Mouse (Mus musculus): Measurements from ENCODE around the gene Camk1. TPM values are rescaled to one million over a fixed set of nuclear protein-coding genes. Genes with fewer than 3 reads are reported as not detected.
A peak's percentile ranks its signal among the peaks of the same experiment; 100 is the strongest.

Camk1 gene
- polyA plus RNA-seq, 1 experiment from 2014 or later, result 65.4 TPM

DNA sequence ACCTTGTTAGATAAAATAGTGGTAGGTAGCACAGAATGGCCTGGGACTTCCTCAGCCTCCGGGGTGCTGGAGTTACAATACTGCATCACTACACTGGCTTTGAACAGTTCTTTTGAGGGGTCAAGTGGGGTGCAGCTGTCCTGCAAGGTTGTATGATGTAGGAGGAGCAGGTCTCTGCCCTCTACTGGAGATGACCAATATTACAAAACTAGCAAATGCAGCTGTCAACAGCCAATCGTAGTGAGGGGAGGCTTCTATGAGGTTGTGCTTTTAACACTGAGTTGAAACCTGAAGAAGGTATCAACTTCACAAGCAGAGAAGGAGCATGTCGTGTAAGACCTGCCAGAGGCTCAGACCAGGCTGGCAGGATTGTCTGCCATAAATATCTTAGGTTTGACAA, 41.5 kb downstream of the Camk1 start:
- Histone ChIP-seq H3K36me3 (ENCODE audit: control insufficient read depth, insufficient read depth, low read length) (no peaks in the 10 kb centered on the region), H3K27ac (ENCODE audit: low read depth, low read length) (no peak overlapping the region), H3K4me3 (ENCODE audit: low read depth, low read length) (no peak overlapping the region), H3K4me1 (ENCODE audit: control insufficient read depth, insufficient read depth, low read length) (peaks cover 4% of the 10 kb centered on the region), H3K27me3 (ENCODE audit: control insufficient read depth, insufficient read depth, low read length) (no peaks in the 10 kb centered on the region), H3K9ac (ENCODE audit: low read length) (no peak overlapping the region), H3K9me3 (ENCODE audit: control insufficient read depth, low read length) (no peaks in the 10 kb centered on the region), H3K4me2 (no peak overlapping the region)
- ATAC-seq (ENCODE audit: low FRiP score) (no peak), DNase-seq (ENCODE audit: low spot score, missing footprints) (no peak)
- 31% methylated on average over 3 of the region's 3 CpGs for WGBS

DNA sequence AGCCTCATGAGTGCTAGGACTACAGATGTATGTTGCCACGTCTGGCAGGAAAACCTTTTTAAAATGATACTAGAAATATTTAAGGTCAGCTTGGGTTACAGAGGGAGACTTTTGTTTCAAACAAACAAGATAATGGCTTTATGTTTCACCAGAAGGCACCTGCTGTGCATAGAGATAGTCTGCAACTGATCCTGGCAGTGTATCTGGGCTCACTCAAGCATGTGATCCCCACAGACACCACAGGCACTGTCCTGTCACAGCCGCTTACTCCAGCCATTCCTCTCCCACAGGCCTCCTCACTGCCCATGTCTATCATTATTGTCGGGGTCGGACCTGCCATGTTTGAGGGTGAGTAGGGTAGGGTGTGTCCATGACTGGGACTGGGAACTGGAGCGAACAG, 42.4 kb downstream of the Camk1 start:
- Histone ChIP-seq H3K4me3 (ENCODE audit: low read depth, low read length) (no peak overlapping the region), H3K36me3 (ENCODE audit: control insufficient read depth, insufficient read depth, low read length) (no peaks in the 10 kb centered on the region), H3K27me3 (ENCODE audit: control insufficient read depth, insufficient read depth, low read length) (no peaks in the 10 kb centered on the region), H3K27ac (ENCODE audit: low read depth, low read length) (no peak overlapping the region), H3K9me3 (ENCODE audit: control insufficient read depth, low read length) (no peaks in the 10 kb centered on the region), H3K4me1 (ENCODE audit: control insufficient read depth, insufficient read depth, low read length) (peaks cover 4% of the 10 kb centered on the region), H3K4me2 (no peak overlapping the region), H3K9ac (ENCODE audit: low read length) (no peak overlapping the region)
- ATAC-seq (ENCODE audit: low FRiP score) (no peak), DNase-seq (ENCODE audit: low spot score, missing footprints) (no peak)
- 80% methylated on average over 5 of the region's 5 CpGs for WGBS

DNA sequence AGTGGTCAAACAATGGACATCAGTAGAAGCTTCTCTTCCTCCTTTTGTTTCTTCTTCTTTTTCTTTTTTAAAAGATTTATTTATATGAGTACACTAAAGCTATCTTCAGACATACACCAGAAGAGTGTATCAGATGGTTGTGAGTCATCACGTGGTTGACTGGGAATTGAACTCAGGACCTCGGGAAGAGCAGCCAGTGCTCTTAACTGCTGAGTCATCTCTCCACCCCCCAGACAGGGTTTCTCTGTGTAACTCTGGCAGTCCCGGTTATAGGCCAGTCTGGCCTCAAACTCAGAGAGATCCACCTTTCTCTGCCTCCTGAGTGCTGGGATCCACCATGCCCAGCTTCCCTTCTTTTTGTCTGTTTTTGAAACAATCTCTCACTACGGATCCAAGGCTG, 47.1 kb downstream of the Camk1 start:
- Histone ChIP-seq H3K27ac (ENCODE audit: low read depth, low read length) (no peak overlapping the region), H3K4me3 (ENCODE audit: low read depth, low read length) (no peak overlapping the region), H3K36me3 (ENCODE audit: control insufficient read depth, insufficient read depth, low read length) (no peaks in the 10 kb centered on the region), H3K9me3 (ENCODE audit: control insufficient read depth, low read length) (no peaks in the 10 kb centered on the region), H3K4me1 (ENCODE audit: control insufficient read depth, insufficient read depth, low read length) (no peaks in the 10 kb centered on the region), H3K27me3 (ENCODE audit: control insufficient read depth, insufficient read depth, low read length) (no peaks in the 10 kb centered on the region), H3K9ac (ENCODE audit: low read length) (no peak overlapping the region), H3K4me2 (no peak overlapping the region)
- no peak for DNase-seq (ENCODE audit: low spot score, missing footprints)
- no peak for ATAC-seq (ENCODE audit: low FRiP score)
- WGBS, result 78% methylated on average over 4 of the region's 4 CpGs

DNA sequence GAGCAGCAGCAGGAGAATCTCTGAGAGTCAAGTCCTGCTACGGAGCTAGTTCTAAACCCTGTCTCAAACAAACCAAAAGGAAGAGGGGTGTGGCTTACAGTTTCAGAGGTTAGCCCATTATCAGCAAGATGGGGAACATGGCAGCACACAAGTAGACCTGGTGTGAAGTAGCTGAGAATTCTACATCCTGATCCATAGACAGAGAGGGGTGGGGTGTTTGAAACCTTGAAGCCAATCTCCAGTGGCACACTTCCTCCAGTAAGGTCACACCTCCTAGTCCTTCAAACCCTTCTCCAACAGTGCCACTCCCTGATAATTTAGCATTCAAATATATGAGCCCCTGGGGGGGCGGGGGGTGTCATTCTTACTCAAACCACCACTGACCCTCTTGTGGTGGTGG, 47.7 kb downstream of the Camk1 start:
- H3K27me3 ChIP-seq (ENCODE audit: control insufficient read depth, insufficient read depth, low read length), result no peaks in the 10 kb centered on the region
- DNase-seq (ENCODE audit: low spot score, missing footprints) (no peak), ATAC-seq (ENCODE audit: low FRiP score) (no peak)
- H3K4me1 ChIP-seq (ENCODE audit: control insufficient read depth, insufficient read depth, low read length), result no peaks in the 10 kb centered on the region
- H3K9ac ChIP-seq (ENCODE audit: low read length), result no peak overlapping the region
- no peaks in the 10 kb centered on the region for H3K9me3 ChIP-seq (ENCODE audit: control insufficient read depth, low read length)
- no peak overlapping the region for H3K27ac ChIP-seq (ENCODE audit: low read depth, low read length)
- no peaks in the 10 kb centered on the region for H3K36me3 ChIP-seq (ENCODE audit: control insufficient read depth, insufficient read depth, low read length)
- no peak overlapping the region for H3K4me3 ChIP-seq (ENCODE audit: low read depth, low read length)
- 87% methylated on average over 2 of the region's 2 CpGs for WGBS
- H3K4me2 ChIP-seq, result no peak overlapping the region

DNA sequence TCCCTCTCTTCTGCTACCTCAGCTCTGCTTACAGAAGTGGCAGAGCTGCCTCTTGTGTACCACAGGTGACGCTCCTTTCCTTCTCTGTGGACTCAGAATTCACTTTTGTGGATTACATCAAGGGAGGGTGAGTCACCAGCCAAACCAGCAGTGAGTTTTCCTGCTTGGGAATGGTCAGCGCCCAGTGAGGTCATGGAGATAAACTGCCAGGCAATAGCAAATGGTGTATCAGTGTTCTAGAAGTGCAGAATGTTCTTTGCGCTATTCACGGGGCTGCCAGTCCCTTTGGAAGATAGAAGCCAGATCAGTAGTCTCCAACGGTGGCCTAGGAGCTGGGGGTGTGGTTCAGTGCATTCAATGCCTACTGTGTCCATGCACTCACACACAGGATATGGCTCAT, 50.8 kb downstream of the Camk1 start:
- no peaks in the 10 kb centered on the region for H3K4me1 ChIP-seq (ENCODE audit: control insufficient read depth, insufficient read depth, low read length)
- DNase-seq (ENCODE audit: low spot score, missing footprints) (no peak), ATAC-seq (ENCODE audit: low FRiP score) (no peak)
- no peaks in the 10 kb centered on the region for H3K9me3 ChIP-seq (ENCODE audit: control insufficient read depth, low read length)
- no peaks in the 10 kb centered on the region for H3K36me3 ChIP-seq (ENCODE audit: control insufficient read depth, insufficient read depth, low read length)
- no peak overlapping the region for H3K4me3 ChIP-seq (ENCODE audit: low read depth, low read length)
- 78% methylated on average over 5 of the region's 5 CpGs for WGBS
- no peak overlapping the region for H3K9ac ChIP-seq (ENCODE audit: low read length)
- no peak overlapping the region for H3K4me2 ChIP-seq
- no peaks in the 10 kb centered on the region for H3K27me3 ChIP-seq (ENCODE audit: control insufficient read depth, insufficient read depth, low read length)
- H3K27ac ChIP-seq (ENCODE audit: low read depth, low read length), result no peak overlapping the region

DNA sequence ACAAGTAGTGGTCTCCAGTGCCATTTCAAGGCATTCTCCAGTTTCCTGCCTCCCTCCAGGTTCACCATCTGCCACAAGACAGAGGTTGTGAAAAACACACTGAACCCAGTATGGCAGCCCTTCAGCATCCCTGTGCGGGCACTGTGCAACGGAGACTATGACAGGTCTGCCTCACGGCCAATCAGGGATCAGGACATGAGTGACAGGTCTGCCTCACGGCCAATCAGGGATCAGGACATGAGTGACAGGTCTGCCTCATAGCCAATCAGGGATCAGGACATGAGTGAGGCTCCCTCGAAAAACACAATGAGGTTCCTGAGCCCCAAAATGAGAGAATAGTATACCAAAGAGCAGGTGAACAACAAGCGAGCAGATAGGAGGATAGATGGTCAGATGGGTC, 53.4 kb downstream of the Camk1 start:
- H3K4me2 ChIP-seq, result no peak overlapping the region
- DNase-seq (ENCODE audit: low spot score, missing footprints) (no peak), ATAC-seq (ENCODE audit: low FRiP score) (no peak)
- H3K36me3 ChIP-seq (ENCODE audit: control insufficient read depth, insufficient read depth, low read length), result no peaks in the 10 kb centered on the region
- H3K9ac ChIP-seq (ENCODE audit: low read length), result no peak overlapping the region
- H3K4me1 ChIP-seq (ENCODE audit: control insufficient read depth, insufficient read depth, low read length), result no peaks in the 10 kb centered on the region
- 69% methylated on average over 6 of the region's 6 CpGs for WGBS
- H3K9me3 ChIP-seq (ENCODE audit: control insufficient read depth, low read length), result no peaks in the 10 kb centered on the region
- no peak overlapping the region for H3K4me3 ChIP-seq (ENCODE audit: low read depth, low read length)
- 0 out of 2 replicates have a peak, but pooled peaks cover 2% of the 10 kb centered on the region for H3K27me3 ChIP-seq (ENCODE audit: control insufficient read depth, insufficient read depth, low read length)
- H3K27ac ChIP-seq (ENCODE audit: low read depth, low read length), result no peak overlapping the region

DNA sequence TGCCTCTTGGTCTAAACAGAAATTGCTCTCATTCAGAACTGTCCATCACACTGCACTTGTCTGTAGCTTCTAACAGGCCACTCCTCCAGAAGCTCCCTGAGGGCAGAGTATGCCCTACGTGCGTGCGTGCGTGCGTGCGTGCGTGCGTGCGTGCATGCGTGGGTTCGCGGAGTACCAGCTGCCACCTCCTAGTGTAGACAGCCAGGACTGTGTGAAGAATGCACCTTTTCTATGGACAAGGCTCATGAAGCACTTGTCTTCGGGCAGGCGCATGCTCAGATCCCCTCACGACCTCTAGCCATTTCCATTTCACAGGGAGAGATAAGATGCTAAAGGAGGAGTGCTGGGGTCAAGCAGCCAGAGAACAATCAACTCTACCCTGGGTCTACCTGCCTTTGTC, 54.4 kb downstream of the Camk1 start:
- no peak for DNase-seq (ENCODE audit: low spot score, missing footprints)
- Histone ChIP-seq H3K4me2 (no peak overlapping the region), H3K27me3 (ENCODE audit: control insufficient read depth, insufficient read depth, low read length) (peaks cover 3% of the 10 kb centered on the region), H3K4me1 (ENCODE audit: control insufficient read depth, insufficient read depth, low read length) (no peaks in the 10 kb centered on the region), H3K4me3 (ENCODE audit: low read depth, low read length) (no peak overlapping the region), H3K36me3 (ENCODE audit: control insufficient read depth, insufficient read depth, low read length) (no peaks in the 10 kb centered on the region), H3K9me3 (ENCODE audit: control insufficient read depth, low read length) (no peaks in the 10 kb centered on the region), H3K9ac (ENCODE audit: low read length) (no peak overlapping the region), H3K27ac (ENCODE audit: low read depth, low read length) (no peak overlapping the region)
- WGBS, result 91% methylated on average over 15 of the region's 15 CpGs
- ATAC-seq (ENCODE audit: low FRiP score), result no peak

DNA sequence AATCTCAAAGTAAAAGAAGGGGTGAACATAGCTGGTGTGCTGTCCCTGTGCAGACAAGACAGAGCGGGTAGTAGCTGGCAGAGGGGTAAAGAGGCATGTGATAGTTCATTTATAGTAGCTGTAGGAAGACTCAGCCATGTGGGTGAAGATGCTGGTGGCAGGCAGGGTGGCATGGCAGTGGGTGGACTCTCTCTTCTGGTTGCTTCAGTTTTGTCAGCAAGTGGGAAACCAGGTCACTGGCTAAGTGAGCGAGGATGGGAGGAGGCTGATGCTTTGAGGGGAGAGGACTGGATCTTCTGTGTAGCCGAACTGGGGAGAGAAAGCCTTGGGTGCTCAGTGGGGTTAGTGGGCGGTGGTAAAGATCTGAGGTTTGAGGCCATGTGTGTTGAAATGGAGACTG, 56.5 kb downstream of the Camk1 start:
- peaks cover 24% of the 10 kb centered on the region for H3K27me3 ChIP-seq (ENCODE audit: control insufficient read depth, insufficient read depth, low read length)
- no peaks in the 10 kb centered on the region for H3K36me3 ChIP-seq (ENCODE audit: control insufficient read depth, insufficient read depth, low read length)
- no peak for DNase-seq (ENCODE audit: low spot score, missing footprints)
- no peak overlapping the region for H3K4me2 ChIP-seq
- no peak overlapping the region for H3K27ac ChIP-seq (ENCODE audit: low read depth, low read length)
- H3K9me3 ChIP-seq (ENCODE audit: control insufficient read depth, low read length), result no peaks in the 10 kb centered on the region
- no peak overlapping the region for H3K9ac ChIP-seq (ENCODE audit: low read length)
- ATAC-seq (ENCODE audit: low FRiP score), result no peak
- no peak overlapping the region for H3K4me3 ChIP-seq (ENCODE audit: low read depth, low read length)
- 73% methylated on average over 4 of the region's 4 CpGs for WGBS
- H3K4me1 ChIP-seq (ENCODE audit: control insufficient read depth, insufficient read depth, low read length), result peaks cover 6% of the 10 kb centered on the region

DNA sequence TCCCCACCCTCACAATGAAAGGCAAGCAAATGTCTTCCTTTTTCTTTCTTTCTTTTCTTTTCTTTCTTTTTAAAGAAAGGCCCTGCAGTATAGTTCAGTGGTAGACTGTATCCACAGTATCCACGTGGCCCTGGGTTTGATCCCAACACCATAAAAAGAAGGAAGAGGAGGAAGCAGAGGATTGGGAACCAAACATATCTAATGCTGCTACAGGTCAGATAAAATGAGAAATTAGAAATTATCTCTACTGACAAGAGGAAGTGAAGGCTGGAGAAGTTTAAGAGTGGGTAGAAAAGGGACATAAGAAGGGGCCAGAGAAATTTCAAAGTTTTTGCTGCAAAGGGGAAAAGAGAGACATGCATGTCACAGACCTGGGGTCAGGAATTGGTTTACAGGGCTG, 57.5 kb downstream of the Camk1 start:
- ATAC-seq (ENCODE audit: low FRiP score), result no peak
- H3K9me3 ChIP-seq (ENCODE audit: control insufficient read depth, low read length), result no peaks in the 10 kb centered on the region
- H3K4me3 ChIP-seq (ENCODE audit: low read depth, low read length), result no peak overlapping the region
- no peak for DNase-seq (ENCODE audit: low spot score, missing footprints)
- peaks cover 28% of the 10 kb centered on the region for H3K27me3 ChIP-seq (ENCODE audit: control insufficient read depth, insufficient read depth, low read length)
- WGBS, result 57% methylated on average over 1 of the region's 1 CpGs
- H3K4me2 ChIP-seq, result no peak overlapping the region
- H3K4me1 ChIP-seq (ENCODE audit: control insufficient read depth, insufficient read depth, low read length), result peaks cover 7% of the 10 kb centered on the region
- no peaks in the 10 kb centered on the region for H3K36me3 ChIP-seq (ENCODE audit: control insufficient read depth, insufficient read depth, low read length)
- H3K9ac ChIP-seq (ENCODE audit: low read length), result no peak overlapping the region
- no peak overlapping the region for H3K27ac ChIP-seq (ENCODE audit: low read depth, low read length)

DNA sequence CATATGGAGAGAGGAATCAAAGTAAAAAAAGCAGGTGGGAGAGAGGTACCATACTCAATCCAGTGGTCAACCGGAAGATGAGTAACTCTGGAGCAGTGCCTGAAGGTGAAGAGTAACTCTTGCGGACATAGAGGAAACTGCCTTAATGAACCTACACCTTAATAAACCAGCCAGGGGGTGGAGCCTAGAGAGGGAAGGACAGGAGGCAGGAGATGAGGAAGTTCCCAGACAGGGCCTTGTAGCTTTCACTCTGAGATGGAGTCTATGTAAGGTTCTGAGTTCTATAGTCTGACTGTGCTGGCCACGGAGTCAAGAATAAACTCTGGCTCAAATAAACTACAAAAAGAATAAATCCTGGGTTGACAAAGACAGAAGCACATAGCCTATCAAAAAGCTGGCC, 58.9 kb downstream of the Camk1 start:
- 82% methylated on average over 3 of the region's 3 CpGs for WGBS
- Histone ChIP-seq H3K4me3 (ENCODE audit: low read depth, low read length) (no peak overlapping the region), H3K4me2 (no peak overlapping the region), H3K27me3 (ENCODE audit: control insufficient read depth, insufficient read depth, low read length) (peaks cover 28% of the 10 kb centered on the region), H3K9ac (ENCODE audit: low read length) (no peak overlapping the region), H3K36me3 (ENCODE audit: control insufficient read depth, insufficient read depth, low read length) (no peaks in the 10 kb centered on the region), H3K27ac (ENCODE audit: low read depth, low read length) (no peak overlapping the region), H3K9me3 (ENCODE audit: control insufficient read depth, low read length) (no peaks in the 10 kb centered on the region), H3K4me1 (ENCODE audit: control insufficient read depth, insufficient read depth, low read length) (peaks cover 7% of the 10 kb centered on the region)
- DNase-seq (ENCODE audit: low spot score, missing footprints), result peak; percentile 47
- no peak for ATAC-seq (ENCODE audit: low FRiP score)
